Mouse (Mus musculus): ENCODE results near the gene Dpp9.

DNA sequence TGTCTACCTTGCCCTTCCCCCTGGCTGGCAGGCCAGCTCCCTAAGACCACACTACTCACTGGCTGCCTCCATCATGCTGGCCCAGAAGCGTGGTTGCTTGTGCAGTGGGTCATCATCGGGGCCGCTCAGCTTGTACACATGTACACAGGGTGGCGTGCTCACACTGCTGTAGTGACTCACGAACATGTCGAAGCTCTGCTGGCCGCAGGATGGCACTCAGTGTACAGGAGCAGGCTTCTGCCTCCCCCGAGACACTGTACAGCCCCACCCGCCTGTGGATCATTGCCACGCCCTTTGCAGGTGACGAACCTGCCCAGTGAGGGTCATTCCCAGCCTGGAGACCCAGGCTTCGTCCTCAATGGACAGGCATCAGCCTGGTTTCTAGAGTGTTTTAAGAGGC is 24.3 kb downstream of the Dpp9 start:
- TF ChIP-seq POLR2A (IDR thresholded peaks at IDR 0.05; ENCODE audit: control insufficient read depth, extremely low read depth, insufficient read depth, low read length, poor library complexity), result no peak
- TF ChIP-seq CTCF (IDR thresholded peaks at IDR 0.05; ENCODE audit: borderline replicate concordance, control insufficient read depth, extremely low read depth, insufficient read depth, low read length, poor library complexity), result no peak

All from thymus, adult 2 months (tissue).